Mouse (Mus musculus) intestine, embryonic 16.5 days (tissue): Measurements from ENCODE around the gene Wdr17. TPM values are rescaled to one million over a fixed set of nuclear protein-coding genes. Genes with fewer than 3 reads are reported as not detected.

Source experiments
- ATAC-seq: fragments of 200-750 bp; cut with Nextera tagmentation; 2 replicates; pipeline ENCODE4 v1.8.0; 2017; ENCODE audit warnings: moderate TSS enrichment, moderate library complexity
- H3K27ac ChIP-seq: fragments of 300-500 bp; sonication (generic); 2 replicates; pipeline ENCODE4 v1.5.1; 2014; ENCODE audit warnings: mild to moderate bottlenecking, low read length
- H3K27me3 ChIP-seq: fragments of 300-500 bp; sonication (generic); replicated peaks from 2 replicates; pipeline ENCODE4 v1.6.1; 2014; ENCODE audit warnings: low read length, control low read depth, mixed read lengths; ENCODE audit not compliant: control insufficient read depth, insufficient read depth
- H3K36me3 ChIP-seq: fragments of 300-500 bp; sonication (generic); 2 replicates; pipeline ENCODE4 v1.6.1; 2014; ENCODE audit warnings: low read length, control low read depth; ENCODE audit not compliant: control insufficient read depth, insufficient read depth
- H3K4me1 ChIP-seq: fragments of 300-500 bp; sonication (generic); 2 replicates; pipeline ENCODE4 v1.6.1; 2014; ENCODE audit warnings: low read length, control low read depth, mixed read lengths; ENCODE audit not compliant: control insufficient read depth, insufficient read depth
- H3K4me2 ChIP-seq: fragments of 300-500 bp; sonication (generic); 2 replicates; pipeline ENCODE4 v1.6.1; 2014; ENCODE audit warnings: low read depth, low read length, control low read depth
- H3K4me3 ChIP-seq: fragments of 300-500 bp; sonication (generic); 2 replicates; pipeline ENCODE4 v1.5.1; 2014; ENCODE audit warnings: mild to moderate bottlenecking, low read length
- H3K9ac ChIP-seq: fragments of 300-500 bp; sonication (generic); 2 replicates; pipeline ENCODE4 v1.6.1; 2014; ENCODE audit warnings: low read depth, low read length
- H3K9me3 ChIP-seq: fragments of 300-500 bp; sonication (generic); 2 replicates; pipeline ENCODE4 v1.6.1; 2016; ENCODE audit warnings: low read length, control low read depth; ENCODE audit not compliant: control insufficient read depth
- WGBS: fragments of 180-500 bp; shearing (Covaris S2); extraction: QIAGEN DNeasy Blood & Tissue Kit; methylation state at CpG from one replicate; pipeline ENCODE4 v1.1.7; 2014; 5-methylcytosine and 5-hydroxymethylcytosine counted together
- polyA plus RNA-seq: library from polyadenylated mRNA; unstranded; fragments of >200 nt; fragmentation: Nextera tagmentation; extraction: Ambion mirVana; gene quantifications from 2 replicates; pipeline ENCODE4 v1.2.1, GENCODE M21; 2015

The Wdr17 gene
- polyA plus RNA-seq, 1 experiment from 2014 or later: 0.37 TPM

DNA sequence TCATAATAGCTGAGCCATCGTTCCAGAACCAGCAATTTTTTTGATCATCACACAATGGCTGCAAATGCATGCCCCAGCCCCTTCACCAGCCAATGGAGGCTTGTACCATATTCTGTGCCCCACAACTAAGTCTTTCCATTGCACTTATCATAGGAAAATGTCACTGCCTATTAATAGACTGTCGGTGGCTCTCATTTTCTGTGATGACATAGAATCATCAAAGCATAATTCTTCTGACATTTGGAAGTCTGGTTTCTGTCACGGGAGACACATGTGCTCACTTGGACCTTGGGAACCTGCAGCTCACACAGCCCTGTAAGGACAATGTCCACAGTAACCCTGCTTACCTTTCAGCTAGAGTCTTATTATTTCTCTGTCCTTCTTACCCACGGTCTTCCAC is 424 bp downstream of the Wdr17 start:
- WGBS: 68% methylated on average over 4 of the region's 4 CpGs
- Histone ChIP-seq H3K4me3 (no peak overlapping the region), H3K36me3 (no peaks in the 10 kb centered on the region), H3K4me1 (no peaks in the 10 kb centered on the region), H3K27ac (no peak overlapping the region), H3K27me3 (no peaks in the 10 kb centered on the region), H3K9me3 (no peaks in the 10 kb centered on the region), H3K4me2 (no peak overlapping the region), H3K9ac (no peak overlapping the region)
- no peak for ATAC-seq

- 88% methylated on average over 4 of the region's 4 CpGs for WGBS
- Histone ChIP-seq H3K4me1 (no peaks in the 10 kb centered on the region), H3K4me3 (no peak overlapping the region), H3K4me2 (no peak overlapping the region), H3K9ac (no peak overlapping the region), H3K36me3 (no peaks in the 10 kb centered on the region), H3K9me3 (no peaks in the 10 kb centered on the region), H3K27me3 (no peaks in the 10 kb centered on the region), H3K27ac (no peak overlapping the region)
- no peak for ATAC-seq
These were observed 10.5 kb downstream of the Wdr17 start for GRCm38 (mm10) chr8:54876458-54876857.

DNA sequence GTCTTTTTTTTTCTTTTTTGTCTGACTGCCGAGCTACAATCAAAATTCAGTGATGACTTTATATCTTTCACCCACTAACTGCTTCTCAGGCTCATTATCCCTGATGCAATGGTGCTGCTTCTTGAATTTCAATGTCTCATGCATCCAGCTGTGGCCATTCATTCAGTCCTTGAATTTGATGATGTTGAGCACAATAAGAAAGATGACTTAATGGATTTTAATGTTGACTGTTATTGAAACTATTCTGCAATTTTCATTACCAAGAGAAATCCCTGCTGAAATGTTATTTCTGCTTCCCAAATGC is 22.3 kb downstream of the Wdr17 start:
- no peak overlapping the region for H3K9ac ChIP-seq
- ATAC-seq: no peak
- no peak overlapping the region for H3K4me3 ChIP-seq
- H3K4me1 ChIP-seq: no peaks in the 10 kb centered on the region
- H3K27ac ChIP-seq: no peak overlapping the region
- no peaks in the 10 kb centered on the region for H3K27me3 ChIP-seq
- H3K4me2 ChIP-seq: no peak overlapping the region
- 63% methylated on average over 1 of the region's 1 CpGs for WGBS
- H3K9me3 ChIP-seq: no peaks in the 10 kb centered on the region
- no peaks in the 10 kb centered on the region for H3K36me3 ChIP-seq

GRCm38 (mm10) chr8:54864038-54864760 is 22.8 kb downstream of the Wdr17 start:
- Histone ChIP-seq H3K27ac (no peak overlapping the region), H3K4me3 (no peak overlapping the region), H3K4me2 (no peak overlapping the region), H3K27me3 (no peaks in the 10 kb centered on the region), H3K36me3 (no peaks in the 10 kb centered on the region), H3K9me3 (no peaks in the 10 kb centered on the region), H3K4me1 (no peaks in the 10 kb centered on the region), H3K9ac (no peak overlapping the region)
- ATAC-seq: no peak
- 74% methylated on average over 4 of the region's 4 CpGs for WGBS

DNA sequence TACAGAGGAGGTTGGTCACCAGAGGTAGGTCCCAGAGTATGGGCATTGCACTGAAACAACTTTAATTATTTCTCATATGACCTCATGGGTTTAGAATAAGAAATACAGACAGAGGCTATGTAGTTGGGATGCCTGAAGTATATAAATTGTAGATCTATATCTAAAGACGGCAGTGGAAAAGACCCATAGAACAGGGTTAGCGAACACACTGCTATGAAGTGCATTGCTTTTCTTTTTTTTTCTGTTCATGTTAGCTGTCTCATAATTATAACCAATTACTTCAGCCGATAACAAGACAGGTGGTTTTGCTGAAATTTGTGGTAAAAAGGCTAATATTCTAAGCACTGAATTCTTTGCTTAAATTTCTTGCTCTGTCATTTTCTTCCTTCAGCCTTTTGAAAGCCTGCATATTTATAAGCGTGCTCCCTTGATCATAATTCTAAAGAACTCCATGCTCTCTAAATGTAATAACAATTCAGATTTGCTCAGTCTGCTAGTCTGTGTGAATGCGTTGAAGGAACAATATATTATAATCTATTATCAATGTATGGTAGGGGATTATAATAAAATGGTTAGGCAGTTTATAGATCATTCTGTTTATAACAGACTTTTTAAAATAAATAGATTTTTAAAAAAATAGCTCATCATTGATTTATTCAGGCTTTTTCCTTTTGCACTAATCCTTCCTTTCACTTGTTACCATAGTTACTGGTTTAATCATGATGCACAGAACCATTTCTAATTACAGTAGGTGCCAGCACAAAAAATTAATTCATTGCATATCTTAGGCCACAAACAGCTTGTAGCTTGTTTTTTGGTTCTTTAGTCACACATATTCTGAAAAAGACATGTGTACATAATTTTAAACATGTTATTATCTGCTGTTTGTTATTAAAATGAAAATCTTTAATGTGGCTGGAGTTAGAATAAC is 50.7 kb downstream of the Wdr17 start:
- Histone ChIP-seq H3K9ac (no peak overlapping the region), H3K4me2 (no peak overlapping the region), H3K9me3 (no peaks in the 10 kb centered on the region), H3K4me3 (no peak overlapping the region), H3K36me3 (no peaks in the 10 kb centered on the region), H3K27me3 (no peaks in the 10 kb centered on the region), H3K27ac (no peak overlapping the region), H3K4me1 (no peaks in the 10 kb centered on the region)
- WGBS: 88% methylated on average over 5 of the region's 5 CpGs
- ATAC-seq: no peak

GRCm38 (mm10) chr8:54829794-54830426 is 57.1 kb downstream of the Wdr17 start:
- Histone ChIP-seq H3K4me2 (no peak overlapping the region), H3K36me3 (no peaks in the 10 kb centered on the region), H3K27ac (no peak overlapping the region), H3K4me3 (no peak overlapping the region), H3K9me3 (no peaks in the 10 kb centered on the region), H3K9ac (no peak overlapping the region), H3K4me1 (no peaks in the 10 kb centered on the region), H3K27me3 (no peaks in the 10 kb centered on the region)
- no peak for ATAC-seq
- WGBS: 53% methylated on average over 4 of the region's 4 CpGs

GRCm38 (mm10) chr8:54827974-54828373 is 59.0 kb downstream of the Wdr17 start:
- H3K9ac ChIP-seq: no peak overlapping the region
- H3K9me3 ChIP-seq: no peaks in the 10 kb centered on the region
- ATAC-seq: no peak
- no peaks in the 10 kb centered on the region for H3K36me3 ChIP-seq
- H3K4me1 ChIP-seq: no peaks in the 10 kb centered on the region
- H3K4me2 ChIP-seq: no peak overlapping the region
- H3K4me3 ChIP-seq: no peak overlapping the region
- H3K27ac ChIP-seq: no peak overlapping the region
- 73% methylated on average over 2 of the region's 2 CpGs for WGBS
- H3K27me3 ChIP-seq: no peaks in the 10 kb centered on the region

DNA sequence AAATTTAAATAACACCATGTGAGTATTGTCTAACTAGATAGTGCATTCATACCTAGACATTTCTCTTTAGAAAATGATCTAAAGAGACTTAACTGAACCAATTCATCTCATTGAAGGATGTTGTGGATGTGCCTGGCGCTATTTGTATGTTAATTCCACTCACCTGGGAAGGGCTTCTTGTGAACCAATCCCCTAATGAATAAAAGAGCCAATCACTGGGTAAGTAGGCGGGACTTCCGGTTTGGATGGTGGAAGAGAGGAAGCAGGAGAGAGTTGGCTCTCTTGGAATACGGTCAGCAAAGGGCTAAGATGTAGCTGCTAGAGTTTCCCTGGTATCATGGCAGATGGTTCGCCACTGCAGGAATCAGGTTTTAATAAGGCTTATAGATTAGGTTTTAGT is 64.0 kb downstream of the Wdr17 start:
- Histone ChIP-seq H3K4me2 (no peak overlapping the region), H3K27ac (no peak overlapping the region), H3K9me3 (no peaks in the 10 kb centered on the region), H3K36me3 (no peaks in the 10 kb centered on the region), H3K9ac (no peak overlapping the region), H3K27me3 (no peaks in the 10 kb centered on the region), H3K4me1 (no peaks in the 10 kb centered on the region), H3K4me3 (no peak overlapping the region)
- WGBS: 88% methylated on average over 5 of the region's 5 CpGs
- no peak for ATAC-seq

DNA sequence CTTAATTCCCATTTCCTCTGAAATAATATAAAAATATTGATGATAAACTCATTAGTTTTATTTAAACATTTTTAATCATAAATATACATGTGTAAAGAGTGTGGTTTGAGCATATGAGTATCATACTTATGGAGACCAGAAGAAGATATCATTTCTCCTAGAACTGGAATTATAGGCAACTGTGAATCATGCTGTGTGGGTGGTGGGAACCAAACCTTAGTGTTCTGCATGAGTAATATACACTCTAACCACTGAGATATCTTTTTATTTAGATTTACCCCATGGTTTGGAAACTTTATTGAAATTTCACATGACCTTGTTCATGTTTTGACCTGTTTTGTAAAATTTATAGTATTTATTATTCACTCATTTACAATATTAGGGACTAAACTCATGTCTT is 68.3 kb downstream of the Wdr17 start:
- Histone ChIP-seq H3K9ac (no peak overlapping the region), H3K27me3 (no peaks in the 10 kb centered on the region), H3K4me1 (no peaks in the 10 kb centered on the region), H3K36me3 (no peaks in the 10 kb centered on the region), H3K4me3 (no peak overlapping the region), H3K27ac (no peak overlapping the region), H3K9me3 (no peaks in the 10 kb centered on the region), H3K4me2 (no peak overlapping the region)
- no peak for ATAC-seq
